Mouse (Mus musculus) heart, postnatal 0 days (tissue): ENCODE measurements at regions not wholly inside any gene's neighbourhood (a gene's known extent, or its start where the extent isn't known, plus 50 kb on each side); places are given as distances from the start of the nearest gene placed in this dataset.

Experiments
- ATAC-seq: fragments of 200-750 bp; cut with Nextera tagmentation; 2 replicates; pipeline ENCODE4 v1.8.0; 2017; ENCODE audit warnings: low read depth, moderate number of reproducible peaks, moderate library complexity; ENCODE audit not compliant: insufficient read depth
- DNase-seq: peaks from one replicate; pipeline ENCODE4 v3.0.0-alpha.2; 2016; ENCODE audit warnings: low spot score
- H3K27ac ChIP-seq: fragments of 300-500 bp; sonication (generic); 2 replicates; pipeline ENCODE4 v1.5.1; 2014; ENCODE audit warnings: low read depth, mild to moderate bottlenecking
- H3K27me3 ChIP-seq: fragments of 300-500 bp; sonication (generic); 2 replicates; pipeline ENCODE4 v1.6.1; 2014; ENCODE audit warnings: low read length, mixed read lengths; ENCODE audit not compliant: control insufficient read depth, insufficient read depth
- H3K36me3 ChIP-seq: fragments of 300-500 bp; sonication (generic); replicated peaks from 2 replicates; pipeline ENCODE4 v1.6.1; 2014; ENCODE audit warnings: low read length, mixed read lengths; ENCODE audit not compliant: control insufficient read depth, insufficient read depth
- H3K4me1 ChIP-seq: fragments of 300-500 bp; sonication (generic); 2 replicates; pipeline ENCODE4 v1.6.1; 2014; ENCODE audit warnings: antibody characterized with exemption; ENCODE audit not compliant: control insufficient read depth, insufficient read depth
- H3K4me2 ChIP-seq: fragments of 300-500 bp; sonication (generic); 2 replicates; pipeline ENCODE4 v1.6.1; 2014; ENCODE audit warnings: low read depth, mild to moderate bottlenecking, low read length, moderate library complexity
- H3K4me3 ChIP-seq: fragments of 300-500 bp; sonication (generic); 2 replicates; pipeline ENCODE4 v1.5.1; 2014; ENCODE audit warnings: low read depth, low read length
- H3K9ac ChIP-seq: fragments of 300-500 bp; sonication (generic); replicated peaks from 2 replicates; pipeline ENCODE4 v1.6.1; 2014; ENCODE audit warnings: low read depth, low read length, mixed read lengths
- H3K9me3 ChIP-seq: fragments of 300-500 bp; sonication (generic); replicated peaks from 2 replicates; pipeline ENCODE4 v1.6.1; 2016; ENCODE audit warnings: low read length; ENCODE audit not compliant: control insufficient read depth
- CTCF ChIP-seq: IDR thresholded peaks from 2 replicates; pipeline ENCODE4 v1.5.1; 2016; ENCODE audit warnings: antibody characterized with exemption, control low read depth, low read depth
- EP300 ChIP-seq: IDR thresholded peaks from 2 replicates; pipeline ENCODE4 v1.6.1; 2016; ENCODE audit warnings: antibody characterized with exemption, low read depth
- WGBS: fragments of 180-500 bp; shearing (Covaris S2); extraction: QIAGEN DNeasy Blood & Tissue Kit; methylation state at CpG from one replicate; pipeline ENCODE4 v1.1.7; 2014; 5-methylcytosine and 5-hydroxymethylcytosine counted together

- Histone ChIP-seq H3K9ac (no peak overlapping the region), H3K4me1 (0 out of 2 replicates have a peak, but pooled peaks cover 4% of the 10 kb centered on the region), H3K27me3 (peaks cover 28% of the 10 kb centered on the region), H3K9me3 (no peaks in the 10 kb centered on the region), H3K4me3 (no peak overlapping the region), H3K4me2 (no peak overlapping the region), H3K36me3 (no peaks in the 10 kb centered on the region), H3K27ac (no peak overlapping the region)
- WGBS: 7% methylated on average over 10 of the region's 10 CpGs
- ATAC-seq (0 out of 2 replicates have a peak, but pooled peaks have one; percentile 36), DNase-seq (peak; percentile 66)
- TF ChIP-seq CTCF (peak; percentile 92), EP300 (no peak)
These were observed 427.4 kb downstream of the Zfp536 start for GRCm38 (mm10) chr7:37346041-37346440.

DNA sequence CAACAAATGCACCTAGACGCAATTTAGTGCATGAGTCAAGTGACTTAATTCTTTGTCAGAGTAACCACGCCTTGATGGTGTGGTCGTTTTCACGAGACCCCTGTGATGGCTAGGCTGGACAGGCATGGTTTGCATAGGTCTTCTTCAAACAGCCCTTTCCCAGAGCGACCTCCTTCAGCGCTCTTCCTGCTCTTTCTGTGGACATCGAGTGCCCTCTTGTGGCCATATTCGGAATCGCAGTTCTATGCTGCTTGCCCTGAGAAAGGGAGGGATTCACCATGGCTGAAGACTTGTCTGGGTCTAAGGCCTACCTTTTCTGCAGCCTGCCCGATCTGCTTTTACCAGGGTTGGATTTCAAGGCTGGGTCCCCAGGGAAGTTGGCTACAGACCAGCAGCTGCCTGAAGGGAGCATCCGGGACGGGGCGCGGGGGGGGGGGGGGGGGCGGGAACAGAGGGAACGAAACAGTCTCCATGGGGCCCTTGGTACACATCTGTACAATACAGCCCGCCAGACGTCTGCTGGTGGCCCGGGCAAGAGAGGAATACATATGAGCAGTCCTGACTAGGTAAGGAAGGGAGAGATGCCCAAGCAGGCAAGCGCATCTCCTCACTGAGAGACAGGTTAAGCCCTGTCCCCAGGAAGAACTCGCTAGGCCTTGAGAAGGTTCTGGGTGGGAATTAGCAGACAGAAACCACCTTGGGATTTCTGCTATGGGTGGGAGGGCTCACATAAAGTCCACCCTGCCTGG, 415.6 kb downstream of the Zfp536 start:
- 18% methylated on average over 19 of the region's 21 CpGs for WGBS
- TF ChIP-seq EP300 (no peak), CTCF (peak; percentile 99)
- Histone ChIP-seq H3K4me3 (no peak overlapping the region), H3K36me3 (no peaks in the 10 kb centered on the region), H3K4me1 (no peaks in the 10 kb centered on the region), H3K9me3 (no peaks in the 10 kb centered on the region), H3K9ac (no peak overlapping the region), H3K4me2 (peak overlapping the region; percentile 37), H3K27me3 (0 out of 2 replicates have a peak, but pooled peaks cover 7% of the 10 kb centered on the region), H3K27ac (no peak overlapping the region)
- DNase-seq (peak; percentile 71), ATAC-seq (no peak; the same call in 1 of the 2 replicates)

DNA sequence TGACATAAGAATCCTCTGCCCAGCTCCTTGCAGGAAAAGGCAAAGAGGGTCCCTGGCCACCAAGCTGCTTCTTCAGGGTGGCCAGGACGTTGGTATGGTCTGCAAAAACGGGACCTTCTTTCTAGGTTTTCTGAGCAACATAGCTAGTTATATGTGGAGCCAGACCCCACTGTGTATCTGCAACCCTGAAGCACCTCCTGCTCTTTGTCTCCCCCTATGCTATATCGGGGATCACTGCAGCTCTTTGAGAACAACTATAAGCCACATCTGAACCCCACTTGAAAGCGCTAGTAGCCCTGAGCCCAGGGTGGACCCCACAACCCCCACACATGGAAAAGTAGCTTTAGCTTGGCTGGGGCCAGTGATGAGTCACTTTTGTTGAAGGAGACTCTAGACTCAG, 414.9 kb downstream of the Zfp536 start:
- H3K36me3 ChIP-seq: no peaks in the 10 kb centered on the region
- 63% methylated on average over 4 of the region's 4 CpGs for WGBS
- ATAC-seq (no peak), DNase-seq (no peak)
- TF ChIP-seq CTCF (no peak), EP300 (no peak)
- 0 out of 2 replicates have a peak, but pooled peaks cover 7% of the 10 kb centered on the region for H3K27me3 ChIP-seq
- no peaks in the 10 kb centered on the region for H3K4me1 ChIP-seq
- H3K27ac ChIP-seq: no peak overlapping the region
- H3K9ac ChIP-seq: no peak overlapping the region
- no peak overlapping the region for H3K4me2 ChIP-seq
- no peaks in the 10 kb centered on the region for H3K9me3 ChIP-seq
- H3K4me3 ChIP-seq: no peak overlapping the region

DNA sequence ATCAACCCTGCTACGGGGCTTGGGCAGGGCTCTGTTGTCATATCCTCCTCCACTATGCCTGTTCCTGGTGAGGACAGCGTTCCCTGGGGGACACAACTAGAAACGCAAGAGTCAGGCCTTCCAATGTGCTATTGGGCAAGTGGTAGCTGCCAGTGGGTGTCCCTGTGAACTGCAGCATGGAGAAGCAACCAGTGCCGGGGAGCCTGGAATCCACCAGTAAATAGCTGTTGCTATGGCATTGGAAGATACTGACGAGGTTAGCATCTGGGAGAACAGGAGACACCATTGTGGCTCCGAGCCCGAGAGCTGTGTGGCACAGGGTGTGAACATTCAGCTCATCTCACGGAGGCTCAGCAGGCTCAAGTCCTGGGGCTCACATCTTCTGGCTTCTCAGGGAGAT, 414.0 kb downstream of the Zfp536 start:
- 84% methylated on average over 8 of the region's 8 CpGs for WGBS
- Histone ChIP-seq H3K9ac (no peak overlapping the region), H3K27ac (no peak overlapping the region), H3K9me3 (no peaks in the 10 kb centered on the region), H3K4me2 (no peak overlapping the region), H3K36me3 (no peaks in the 10 kb centered on the region), H3K4me3 (no peak overlapping the region), H3K4me1 (no peaks in the 10 kb centered on the region), H3K27me3 (0 out of 2 replicates have a peak, but pooled peaks cover 7% of the 10 kb centered on the region)
- ATAC-seq: no peak
- no peak for TF ChIP-seq EP300
- no peak for TF ChIP-seq CTCF
- no peak for DNase-seq

- DNase-seq (peak; percentile 15), ATAC-seq (no peak)
- 5% methylated on average over 3 of the region's 3 CpGs for WGBS
- Histone ChIP-seq H3K27me3 (0 out of 2 replicates have a peak, but pooled peaks cover 7% of the 10 kb centered on the region), H3K27ac (no peak overlapping the region), H3K9ac (no peak overlapping the region), H3K4me2 (no peak overlapping the region), H3K4me3 (no peak overlapping the region), H3K36me3 (no peaks in the 10 kb centered on the region), H3K9me3 (no peaks in the 10 kb centered on the region), H3K4me1 (no peaks in the 10 kb centered on the region)
- TF ChIP-seq CTCF: peak; percentile 90
- TF ChIP-seq EP300: no peak
These were observed 413.3 kb downstream of the Zfp536 start for GRCm38 (mm10) chr7:37360171-37360570.
